Mouse (Mus musculus) spleen, embryonic (tissue): ENCODE data around the gene Ppfia3.

ENCODE experiments used
- CTCF ChIA-PET: fragments of 350-600 bp; sonication (Branson Sonifier 250); formaldehyde crosslinking; loops from one replicate; lab custom pipeline; 2022; lab: Charles Lee

The Ppfia3 gene

GRCm38 (mm10) chr7:45355318-45356020 lies 11.3 kb downstream of the Ppfia3 start:
- CTCF ChIA-PET = no interaction called here

- CTCF ChIA-PET = interaction anchor here (0.6 kb wide), 1 partner anchor 476 kb away, joined by 3 read pairs; no protein-coding TSS in a partner anchor
Observed at GRCm38 (mm10) chr7:45353041-45353440, 13.8 kb downstream of the Ppfia3 start.

- CTCF ChIA-PET = interaction anchor here (0.7 kb wide), 1 partner anchor 172 kb away, joined by 3 read pairs; no protein-coding TSS in a partner anchor
Observed at GRCm38 (mm10) chr7:45346905-45347304, 19.9 kb downstream of the Ppfia3 start.

- CTCF ChIA-PET = no interaction called here
Observed at GRCm38 (mm10) chr7:45343543-45343942, 23.3 kb downstream of the Ppfia3 start.

- CTCF ChIA-PET = interaction anchor here (0.7 kb wide), 1 partner anchor 152 kb away, joined by 4 read pairs; no protein-coding TSS in a partner anchor
Observed at GRCm38 (mm10) chr7:45342081-45342480, 24.7 kb downstream of the Ppfia3 start.

GRCm38 (mm10) chr7:45341303-45341702 lies 25.5 kb downstream of the Ppfia3 start:
- CTCF ChIA-PET = interaction anchor here (0.6 kb wide), 1 partner anchor 166 kb away, joined by 3 read pairs; no protein-coding TSS in a partner anchor

GRCm38 (mm10) chr7:45340669-45341068 lies 26.1 kb downstream of the Ppfia3 start:
- CTCF ChIA-PET = interaction anchor here (0.6 kb wide), 1 partner anchor 165 kb away, joined by 3 read pairs; no protein-coding TSS in a partner anchor

GRCm38 (mm10) chr7:45340066-45340442 lies 26.8 kb downstream of the Ppfia3 start:
- CTCF ChIA-PET = no interaction called here

GRCm38 (mm10) chr7:45339410-45340065 lies 27.3 kb downstream of the Ppfia3 start:
- CTCF ChIA-PET = no interaction called here

GRCm38 (mm10) chr7:45338161-45338911 lies 28.5 kb downstream of the Ppfia3 start:
- CTCF ChIA-PET = interaction anchor here (0.8 kb wide), 1 partner anchor 74 kb away, joined by 4 read pairs; no protein-coding TSS in a partner anchor

- CTCF ChIA-PET = no interaction called here
Observed at GRCm38 (mm10) chr7:45337469-45337868, 29.4 kb downstream of the Ppfia3 start.

GRCm38 (mm10) chr7:45336319-45336718 lies 30.5 kb downstream of the Ppfia3 start:
- CTCF ChIA-PET = no interaction called here

- CTCF ChIA-PET = interaction anchor here (0.7 kb wide), 2 partner anchors 14 to 423 kb away, joined by 6 to 21 read pairs; no protein-coding TSS in a partner anchor
Observed at GRCm38 (mm10) chr7:45335056-45335455, 31.8 kb downstream of the Ppfia3 start, which contains the start of gene Hrc. TSS of gene Hrc (plus strand) at chr7:45335290.

GRCm38 (mm10) chr7:45334605-45335004 lies 32.2 kb downstream of the Ppfia3 start:
- CTCF ChIA-PET = interaction anchor here (0.6 to 0.7 kb wide), 3 partner anchors 14 to 423 kb away, joined by 3 to 21 read pairs (median 6); no protein-coding TSS in a partner anchor

GRCm38 (mm10) chr7:45333431-45333982 lies 33.3 kb downstream of the Ppfia3 start, which contains the start of gene Trpm4:
TSS of gene Trpm4 (minus strand) at chr7:45333780.
- CTCF ChIA-PET = no interaction called here

GRCm38 (mm10) chr7:45332685-45333425 lies 34.0 kb downstream of the Ppfia3 start:
- CTCF ChIA-PET = no interaction called here

- CTCF ChIA-PET = interaction anchor here (0.7 kb wide), 1 partner anchor 179 kb away, joined by 7 read pairs; no protein-coding TSS in a partner anchor
Observed at GRCm38 (mm10) chr7:45331502-45331901, 35.3 kb downstream of the Ppfia3 start.

- CTCF ChIA-PET = no interaction called here
Observed at GRCm38 (mm10) chr7:45328841-45329475, 37.9 kb downstream of the Ppfia3 start.

GRCm38 (mm10) chr7:45325800-45326199 lies 41.0 kb downstream of the Ppfia3 start:
- CTCF ChIA-PET = interaction anchor here (0.6 kb wide), 1 partner anchor 8 kb away, joined by 3 read pairs; no protein-coding TSS in a partner anchor

GRCm38 (mm10) chr7:45323069-45323468 lies 43.8 kb downstream of the Ppfia3 start:
- CTCF ChIA-PET = interaction anchor here (0.6 kb wide), 1 partner anchor 37 kb away, joined by 3 read pairs; no protein-coding TSS in a partner anchor
